Mouse (Mus musculus): ENCODE data around the gene Mfsd11. TPM values are rescaled to one million over a fixed set of nuclear protein-coding genes. Genes with fewer than 3 reads are reported as not detected.

Gene Mfsd11
- polyA plus RNA-seq, 1 experiment: 34.8 TPM

GRCm38 (mm10) chr11:116918323-116919185, 66.3 kb downstream of the Mfsd11 start, which contains the start of gene Mgat5b:
TSS of gene Mgat5b (plus strand) at chr11:116918863.
- H3K4me3 ChIP-seq (ENCODE audit: insufficient read depth, low read length): peak within 1 kb of the TSS; percentile 64
- TF ChIP-seq POLR2A (IDR thresholded peaks at IDR 0.05; ENCODE audit: extremely low read depth, insufficient read depth, low read length): no peak
- peak; percentile 64 for TF ChIP-seq CTCF (IDR thresholded peaks at IDR 0.05; ENCODE audit: extremely low read depth, insufficient read depth, low read length)
- H3K27ac ChIP-seq (ENCODE audit: insufficient read depth, low read length): peak within 1 kb of the TSS; percentile 31; the same call in 1 of the 2 replicates
- H3K4me1 ChIP-seq (ENCODE audit: control insufficient read depth, insufficient read depth, low read length): peaks cover 7% of the 10 kb centered on the region

- peaks cover 4% of the 10 kb centered on the region for H3K4me1 ChIP-seq (ENCODE audit: control insufficient read depth, insufficient read depth, low read length)
- H3K4me3 ChIP-seq (ENCODE audit: insufficient read depth, low read length): peak overlapping the region; percentile 64
- TF ChIP-seq CTCF (IDR thresholded peaks at IDR 0.05; ENCODE audit: extremely low read depth, insufficient read depth, low read length) (no peak), POLR2A (IDR thresholded peaks at IDR 0.05; ENCODE audit: extremely low read depth, insufficient read depth, low read length) (no peak)
- H3K27ac ChIP-seq (ENCODE audit: insufficient read depth, low read length): 0 out of 2 replicates have a peak overlapping the region, but pooled peaks have one; percentile 30
Measured at GRCm38 (mm10) chr11:116919186-116920020, 67.2 kb downstream of the Mfsd11 start.

- TF ChIP-seq POLR2A (IDR thresholded peaks at IDR 0.05; ENCODE audit: extremely low read depth, insufficient read depth, low read length) (no peak), CTCF (IDR thresholded peaks at IDR 0.05; ENCODE audit: extremely low read depth, insufficient read depth, low read length) (no peak)
- peak overlapping the region; percentile 64; the same call in 1 of the 2 replicates for H3K4me3 ChIP-seq (ENCODE audit: insufficient read depth, low read length)
- H3K4me1 ChIP-seq (ENCODE audit: control insufficient read depth, insufficient read depth, low read length): peaks cover 4% of the 10 kb centered on the region
- no peak overlapping the region for H3K27ac ChIP-seq (ENCODE audit: insufficient read depth, low read length)
Measured at GRCm38 (mm10) chr11:116920746-116921145, 68.5 kb downstream of the Mfsd11 start.

GRCm38 (mm10) chr11:116922058-116922457, 69.8 kb downstream of the Mfsd11 start:
- Histone ChIP-seq H3K4me3 (ENCODE audit: insufficient read depth, low read length) (no peak overlapping the region), H3K27ac (ENCODE audit: insufficient read depth, low read length) (no peak overlapping the region), H3K4me1 (ENCODE audit: control insufficient read depth, insufficient read depth, low read length) (peaks cover 4% of the 10 kb centered on the region)
- no peak for TF ChIP-seq CTCF (IDR thresholded peaks at IDR 0.05; ENCODE audit: extremely low read depth, insufficient read depth, low read length)
- no peak for TF ChIP-seq POLR2A (IDR thresholded peaks at IDR 0.05; ENCODE audit: extremely low read depth, insufficient read depth, low read length)

Other genes with a start within 250 kb of the Mfsd11 start
- 1.8 and 2.1 TPM in 2 replicates for gene Rhbdf2, start 225.4 kb upstream of the Mfsd11 start, polyA plus RNA-seq (2012; rRNA removed)
- 8.2 and 8.4 TPM in 2 replicates for gene Prcd, start 198.9 kb upstream of the Mfsd11 start, polyA plus RNA-seq (2012; rRNA removed)
- gene Cygb, start 198.1 kb upstream of the Mfsd11 start, polyA plus RNA-seq (2012; rRNA removed): 49.6 and 49.8 TPM in 2 replicates
- 0.04 TPM in 1 of 2 replicates, not detected in the other for gene St6galnac1, start 76.9 kb upstream of the Mfsd11 start, polyA plus RNA-seq (2012; rRNA removed)
- 17.5 and 17.8 TPM in 2 replicates for gene Mxra7, start 24.4 kb upstream of the Mfsd11 start, polyA plus RNA-seq (2012; rRNA removed)
- 32.7 and 33.3 TPM in 2 replicates for gene Mettl23, start 9.2 kb upstream of the Mfsd11 start, polyA plus RNA-seq (2012; rRNA removed)
- gene Jmjd6, start 9.0 kb upstream of the Mfsd11 start, polyA plus RNA-seq (2012; rRNA removed): 23.6 and 24.3 TPM in 2 replicates
- gene Srsf2, start 654 bp downstream of the Mfsd11 start, polyA plus RNA-seq (2012; rRNA removed): 275 and 286 TPM in 2 replicates
- gene Mgat5b, start 66.4 kb downstream of the Mfsd11 start, polyA plus RNA-seq (2012; rRNA removed): 56.9 and 62.1 TPM in 2 replicates

Measured in cortical plate, adult 2 months (tissue).